Mouse (Mus musculus) pancreas, adult 10 weeks (tissue): ENCODE data around the gene E030018B13Rik. TPM values are rescaled to one million over a fixed set of nuclear protein-coding genes. Genes with fewer than 3 reads are reported as not detected.

Experiments
- polyA plus RNA-seq: library from polyadenylated mRNA; stranded (reverse); fragments of 350-450 nt; fragmentation: Illumina TruSeq; extraction: RNeasy Lipid Tissue Mini Kit (QIAGEN cat#74804); gene quantifications from one replicate; pipeline ENCODE4 v1.2.3, GENCODE M21; 2015; ENCODE audit warnings: low read depth, low replicate concordance; ENCODE audit not compliant: insufficient read depth

The E030018B13Rik gene
- polyA plus RNA-seq: not detected

DNA sequence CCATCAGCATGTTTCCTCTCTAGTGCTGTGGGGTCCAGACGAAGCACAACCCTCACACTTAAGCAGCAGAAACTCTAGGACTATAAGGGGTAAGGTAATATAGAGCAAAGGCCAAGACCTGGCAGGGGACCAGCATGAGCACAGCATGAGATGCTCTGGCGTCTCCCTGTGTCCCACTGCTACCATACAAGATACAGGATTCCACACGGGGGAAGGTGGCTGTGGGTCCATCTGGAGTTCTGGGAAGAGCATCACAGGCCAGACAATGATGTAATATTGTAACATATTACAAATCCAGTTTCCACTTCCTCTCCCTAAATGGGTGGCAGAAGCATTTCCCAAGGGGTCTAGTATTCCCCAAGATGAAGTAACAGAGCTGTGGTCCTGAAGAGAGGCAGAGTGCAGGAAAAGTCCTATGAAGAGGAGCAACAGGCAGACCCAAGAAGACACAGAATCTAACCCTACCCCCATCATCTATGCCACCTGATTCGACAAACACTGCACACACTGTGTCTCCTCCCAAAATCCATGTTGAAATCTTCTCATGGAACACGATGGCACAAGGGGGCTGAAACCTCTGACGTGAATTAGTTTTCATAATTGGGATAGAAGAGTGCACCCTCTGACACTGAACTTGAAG lies at the start of gene E030018B13Rik:
TSS of gene E030018B13Rik (plus strand) at position 590 of the 640 bp plus-strand sequence.

DNA sequence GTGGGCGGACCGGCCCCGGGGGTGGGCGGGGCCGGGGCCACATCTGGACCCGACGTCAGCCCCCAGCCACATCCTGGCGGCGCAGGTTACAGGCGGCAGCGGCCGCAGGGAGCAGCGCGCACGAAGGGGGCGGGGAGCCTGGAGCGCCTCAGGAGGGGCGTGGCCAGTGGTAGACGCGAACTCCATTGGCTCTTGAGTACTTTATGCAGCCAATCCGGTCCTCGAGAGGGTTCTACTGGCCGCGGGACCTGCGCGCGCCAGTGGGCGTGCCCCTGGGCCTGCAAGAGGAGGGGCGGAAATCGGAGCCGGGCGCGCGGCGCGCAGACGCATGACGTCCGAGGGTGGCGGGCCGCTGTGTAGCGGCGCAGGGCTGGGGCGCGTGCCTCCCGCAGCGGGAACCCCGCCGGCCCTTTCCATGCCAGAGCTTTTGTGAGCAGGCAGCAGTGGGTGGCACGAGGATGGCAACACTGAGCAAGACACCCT lies 22.3 kb downstream of the E030018B13Rik start, which contains the start of gene Klf13:
TSS of gene Klf13 (minus strand) at position 2 of the 483 bp plus-strand sequence.

Other genes with a start within 250 kb of the E030018B13Rik start
- gene Klf13, start 22.1 kb downstream of the E030018B13Rik start, polyA plus RNA-seq: 8.1 TPM
- gene Trpm1, start 237.0 kb downstream of the E030018B13Rik start, polyA plus RNA-seq: not detected